Mouse (Mus musculus): Measurements from ENCODE around the gene Heyl. TPM values are rescaled to one million over a fixed set of nuclear protein-coding genes. Genes with fewer than 3 reads are reported as not detected.

Heyl gene
- polyA plus RNA-seq, 1 experiment from 2014 or later = 4.9 TPM

DNA sequence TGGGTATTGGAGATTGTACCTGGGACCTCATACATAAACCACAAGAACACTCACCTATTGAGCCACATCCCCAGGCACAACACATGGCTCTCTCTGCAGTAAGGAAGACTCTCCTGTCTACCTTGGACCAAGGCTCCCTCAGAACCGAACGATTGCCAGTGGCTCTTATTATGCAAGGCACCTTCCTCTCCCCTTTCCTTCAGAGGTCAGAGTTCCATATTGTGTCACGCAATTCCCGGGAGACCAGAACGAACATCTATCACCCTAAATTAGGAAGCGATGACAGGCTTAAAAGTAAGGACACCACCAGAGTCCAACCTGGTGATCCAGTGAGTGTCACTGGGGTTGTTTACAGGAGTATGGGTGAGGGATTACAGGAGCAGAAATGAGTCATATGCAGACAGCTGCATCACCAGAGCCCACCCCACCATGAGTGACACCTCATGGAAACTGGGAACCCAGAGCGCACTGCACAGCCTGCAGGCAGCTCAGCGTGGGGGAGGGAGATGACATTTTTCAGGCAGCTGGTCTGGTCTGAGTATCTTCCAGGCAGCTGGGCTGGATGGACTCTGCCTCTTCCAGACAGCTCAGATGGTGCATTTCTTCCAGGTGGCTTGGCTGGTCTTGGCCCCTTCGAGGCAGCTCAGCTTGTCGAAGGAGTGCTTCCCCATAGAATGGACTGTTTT is 7.5 kb upstream of the Heyl start:
- Histone ChIP-seq H3K4me3 (ENCODE audit: low read depth, low read length) (no peak overlapping the region), H3K9me3 (ENCODE audit: control insufficient read depth, low read length) (no peaks in the 10 kb centered on the region), H3K27me3 (ENCODE audit: control insufficient read depth, insufficient read depth, low read length) (no peaks in the 10 kb centered on the region), H3K27ac (replicated peaks) (no peak overlapping the region), H3K9ac (ENCODE audit: low read length) (no peak overlapping the region), H3K4me1 (replicated peaks; ENCODE audit: control insufficient read depth, insufficient read depth) (peaks cover 4% of the 10 kb centered on the region; the same call in 1 of the 2 replicates), H3K4me2 (replicated peaks; ENCODE audit: low read depth) (no peak overlapping the region), H3K36me3 (ENCODE audit: control insufficient read depth, insufficient read depth, low read length) (no peaks in the 10 kb centered on the region)
- DNase-seq (ENCODE audit: low spot score) (no peak), ATAC-seq (ENCODE audit: low FRiP score, low TSS enrichment) (peak; percentile 66)
- no peak for TF ChIP-seq CTCF (IDR thresholded peaks at IDR 0.05; ENCODE audit: low read depth)
- TF ChIP-seq EP300 (optimal IDR thresholded peaks at IDR 0.05) = no peak
- 49% methylated on average over 10 of the region's 10 CpGs for WGBS

DNA sequence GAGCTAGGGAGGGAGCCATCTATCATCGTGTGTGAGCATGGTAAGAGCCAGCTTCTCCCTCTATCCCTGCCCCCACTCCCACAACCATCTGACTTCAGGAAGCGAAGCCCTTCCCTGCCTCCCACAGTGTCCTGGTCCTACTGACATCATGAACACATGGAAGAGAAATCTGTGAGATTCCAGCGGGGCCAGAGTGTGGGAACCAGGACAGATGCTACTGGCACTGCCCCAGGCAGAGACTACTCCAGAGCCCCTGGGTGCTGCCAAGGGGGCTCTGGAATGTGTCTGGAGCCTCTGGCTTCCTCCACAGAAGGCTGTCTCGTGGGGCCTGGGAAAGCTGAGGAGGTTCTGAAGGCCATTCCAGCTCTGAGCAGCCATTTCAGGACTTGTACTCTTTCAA is 5.6 kb upstream of the Heyl start:
- Histone ChIP-seq H3K4me3 (ENCODE audit: low read depth, low read length) (no peak overlapping the region), H3K27me3 (ENCODE audit: control insufficient read depth, insufficient read depth, low read length) (no peaks in the 10 kb centered on the region), H3K9ac (ENCODE audit: low read length) (no peak overlapping the region), H3K9me3 (ENCODE audit: control insufficient read depth, low read length) (no peaks in the 10 kb centered on the region), H3K4me2 (replicated peaks; ENCODE audit: low read depth) (no peak overlapping the region), H3K36me3 (ENCODE audit: control insufficient read depth, insufficient read depth, low read length) (no peaks in the 10 kb centered on the region), H3K4me1 (replicated peaks; ENCODE audit: control insufficient read depth, insufficient read depth) (peaks cover 4% of the 10 kb centered on the region; the same call in 1 of the 2 replicates), H3K27ac (replicated peaks) (peak overlapping the region; percentile 56; the same call in 1 of the 2 replicates)
- ATAC-seq (ENCODE audit: low FRiP score, low TSS enrichment) (peak; percentile 30; the same call in 1 of the 2 replicates), DNase-seq (ENCODE audit: low spot score) (peak; percentile 39)
- no peak for TF ChIP-seq CTCF (IDR thresholded peaks at IDR 0.05; ENCODE audit: low read depth)
- TF ChIP-seq EP300 (optimal IDR thresholded peaks at IDR 0.05) = no peak
- WGBS = 35% methylated on average over 4 of the region's 4 CpGs

DNA sequence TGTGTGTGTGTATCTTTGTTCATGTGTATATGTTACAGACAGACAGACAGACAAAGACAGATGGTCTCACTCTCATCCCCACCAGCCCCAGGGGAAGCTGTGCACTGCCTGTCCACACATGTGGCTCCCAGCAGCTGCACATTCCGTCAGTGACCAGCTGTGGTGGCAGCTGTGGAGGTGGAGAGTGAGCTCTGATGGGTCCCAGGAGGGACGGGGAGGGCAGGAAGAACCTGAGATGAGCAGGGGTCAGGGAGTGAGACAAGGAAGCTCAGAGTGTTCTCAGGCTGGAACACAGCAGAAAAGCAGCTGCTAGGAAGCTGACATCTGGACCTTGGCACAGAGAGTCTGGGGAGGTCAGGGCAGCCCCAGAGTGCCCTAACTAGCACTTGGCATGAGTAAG is 5.1 kb upstream of the Heyl start:
- no peak for TF ChIP-seq CTCF (IDR thresholded peaks at IDR 0.05; ENCODE audit: low read depth)
- no peak for TF ChIP-seq EP300 (optimal IDR thresholded peaks at IDR 0.05)
- peaks cover 4% of the 10 kb centered on the region; the same call in 1 of the 2 replicates for H3K4me1 ChIP-seq (replicated peaks; ENCODE audit: control insufficient read depth, insufficient read depth)
- no peak overlapping the region for H3K4me3 ChIP-seq (ENCODE audit: low read depth, low read length)
- DNase-seq (ENCODE audit: low spot score) (no peak), ATAC-seq (ENCODE audit: low FRiP score, low TSS enrichment) (peak; percentile 36; the same call in 1 of the 2 replicates)
- no peaks in the 10 kb centered on the region for H3K36me3 ChIP-seq (ENCODE audit: control insufficient read depth, insufficient read depth, low read length)
- WGBS = 33% methylated on average over 2 of the region's 2 CpGs
- H3K27me3 ChIP-seq (ENCODE audit: control insufficient read depth, insufficient read depth, low read length) = no peaks in the 10 kb centered on the region
- no peaks in the 10 kb centered on the region for H3K9me3 ChIP-seq (ENCODE audit: control insufficient read depth, low read length)
- H3K9ac ChIP-seq (ENCODE audit: low read length) = no peak overlapping the region
- no peak overlapping the region for H3K4me2 ChIP-seq (replicated peaks; ENCODE audit: low read depth)
- peak overlapping the region; percentile 6; the same call in 1 of the 2 replicates for H3K27ac ChIP-seq (replicated peaks)

DNA sequence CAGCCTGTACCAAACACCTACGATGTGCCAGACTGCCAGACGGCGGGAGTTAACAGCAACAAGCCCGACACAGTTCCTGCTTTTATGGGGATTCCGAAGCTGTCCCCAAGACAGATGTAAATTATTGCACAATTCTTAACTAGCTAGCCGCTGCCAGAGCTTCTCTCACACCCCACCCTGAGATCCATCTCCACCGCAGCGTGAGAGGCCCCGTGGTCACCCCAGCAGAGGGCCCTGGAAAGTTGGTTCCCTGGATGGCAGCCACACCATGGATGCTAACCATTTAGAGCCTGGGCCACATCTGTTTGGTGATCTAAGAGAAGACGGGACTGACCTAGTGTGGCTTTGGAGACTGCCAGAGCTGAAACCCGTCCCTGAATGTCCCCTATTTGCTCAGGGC is 4.2 kb upstream of the Heyl start:
- Histone ChIP-seq H3K36me3 (ENCODE audit: control insufficient read depth, insufficient read depth, low read length) (no peaks in the 10 kb centered on the region), H3K27me3 (ENCODE audit: control insufficient read depth, insufficient read depth, low read length) (no peaks in the 10 kb centered on the region), H3K9ac (ENCODE audit: low read length) (no peak overlapping the region), H3K9me3 (ENCODE audit: control insufficient read depth, low read length) (no peaks in the 10 kb centered on the region), H3K4me3 (ENCODE audit: low read depth, low read length) (no peak overlapping the region), H3K27ac (replicated peaks) (no peak overlapping the region), H3K4me2 (replicated peaks; ENCODE audit: low read depth) (no peak overlapping the region), H3K4me1 (replicated peaks; ENCODE audit: control insufficient read depth, insufficient read depth) (peaks cover 4% of the 10 kb centered on the region; the same call in 1 of the 2 replicates)
- ATAC-seq (ENCODE audit: low FRiP score, low TSS enrichment) = no peak
- DNase-seq (ENCODE audit: low spot score) = no peak
- TF ChIP-seq EP300 (optimal IDR thresholded peaks at IDR 0.05) (no peak), CTCF (IDR thresholded peaks at IDR 0.05; ENCODE audit: low read depth) (no peak)
- 41% methylated on average over 11 of the region's 11 CpGs for WGBS

DNA sequence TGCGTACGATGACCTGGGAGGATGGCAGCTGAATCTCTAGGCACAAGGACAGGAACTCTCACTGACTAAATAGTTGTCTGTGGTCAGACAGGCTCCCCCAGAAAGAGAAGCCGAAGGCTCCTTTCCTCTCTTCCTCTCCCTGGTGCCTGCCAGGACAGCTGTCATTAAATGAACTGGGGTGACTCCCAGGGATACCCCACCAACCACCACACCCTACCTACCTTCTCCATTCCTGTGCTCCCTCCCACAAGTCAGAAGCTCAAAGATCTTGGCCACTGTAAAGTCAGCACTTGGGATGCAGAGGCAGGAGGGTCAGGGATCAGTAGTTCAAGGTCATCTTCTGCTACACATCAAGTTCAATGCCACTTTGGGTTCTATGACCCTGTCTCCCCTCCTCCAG is 515 bp upstream of the Heyl start:
- no peak overlapping the region for H3K4me2 ChIP-seq (replicated peaks; ENCODE audit: low read depth)
- no peaks in the 10 kb centered on the region for H3K9me3 ChIP-seq (ENCODE audit: control insufficient read depth, low read length)
- WGBS = 63% methylated on average over 3 of the region's 3 CpGs
- H3K9ac ChIP-seq (ENCODE audit: low read length) = no peak overlapping the region
- H3K36me3 ChIP-seq (ENCODE audit: control insufficient read depth, insufficient read depth, low read length) = no peaks in the 10 kb centered on the region
- no peak overlapping the region for H3K4me3 ChIP-seq (ENCODE audit: low read depth, low read length)
- H3K27ac ChIP-seq (replicated peaks) = no peak overlapping the region
- H3K27me3 ChIP-seq (ENCODE audit: control insufficient read depth, insufficient read depth, low read length) = no peaks in the 10 kb centered on the region
- no peak for TF ChIP-seq CTCF (IDR thresholded peaks at IDR 0.05; ENCODE audit: low read depth)
- TF ChIP-seq EP300 (optimal IDR thresholded peaks at IDR 0.05) = no peak
- no peaks in the 10 kb centered on the region; the same call in 1 of the 2 replicates for H3K4me1 ChIP-seq (replicated peaks; ENCODE audit: control insufficient read depth, insufficient read depth)
- DNase-seq (ENCODE audit: low spot score) (no peak), ATAC-seq (ENCODE audit: low FRiP score, low TSS enrichment) (no peak)

DNA sequence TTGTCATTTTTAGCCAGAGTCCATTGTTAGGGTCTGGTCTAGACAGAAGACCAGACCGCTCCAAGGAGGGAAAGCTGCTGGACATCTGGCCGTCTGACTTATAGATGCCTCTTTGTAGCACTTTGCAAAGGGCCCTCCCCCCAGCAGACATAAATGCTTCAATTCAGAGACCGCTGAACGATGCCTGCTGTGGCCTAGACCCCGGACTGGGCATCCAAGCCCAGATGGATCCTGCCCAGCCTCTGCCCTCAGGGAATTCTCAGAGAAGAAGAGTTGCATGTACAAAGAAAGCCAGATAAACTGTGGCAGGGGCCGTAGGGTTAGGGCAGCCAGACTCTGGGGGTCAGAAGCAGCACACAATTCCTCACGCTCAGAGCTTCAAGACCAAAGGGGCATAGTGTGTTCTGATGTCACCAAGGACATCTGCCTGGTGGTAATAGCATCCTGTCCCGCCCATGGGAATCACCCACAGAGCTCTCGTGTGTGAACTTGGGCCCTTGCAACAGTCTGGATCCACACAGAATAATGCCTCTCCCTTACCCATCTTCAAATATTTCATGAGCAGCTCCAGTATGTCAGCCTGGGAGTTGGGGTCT is 2.6 kb downstream of the Heyl start:
- no peaks in the 10 kb centered on the region for H3K9me3 ChIP-seq (ENCODE audit: control insufficient read depth, low read length)
- no peak overlapping the region for H3K4me3 ChIP-seq (ENCODE audit: low read depth, low read length)
- no peak overlapping the region for H3K4me2 ChIP-seq (replicated peaks; ENCODE audit: low read depth)
- H3K36me3 ChIP-seq (ENCODE audit: control insufficient read depth, insufficient read depth, low read length) = no peaks in the 10 kb centered on the region
- no peak for TF ChIP-seq CTCF (IDR thresholded peaks at IDR 0.05; ENCODE audit: low read depth)
- no peak for TF ChIP-seq EP300 (optimal IDR thresholded peaks at IDR 0.05)
- no peak for DNase-seq (ENCODE audit: low spot score)
- H3K27me3 ChIP-seq (ENCODE audit: control insufficient read depth, insufficient read depth, low read length) = no peaks in the 10 kb centered on the region
- H3K27ac ChIP-seq (replicated peaks) = no peak overlapping the region; the same call in 1 of the 2 replicates
- no peak overlapping the region for H3K9ac ChIP-seq (ENCODE audit: low read length)
- WGBS = 81% methylated on average over 9 of the region's 9 CpGs
- no peak for ATAC-seq (ENCODE audit: low FRiP score, low TSS enrichment)
- no peaks in the 10 kb centered on the region; the same call in 1 of the 2 replicates for H3K4me1 ChIP-seq (replicated peaks; ENCODE audit: control insufficient read depth, insufficient read depth)
